Mouse (Mus musculus) brain, embryonic 18.5 days (tissue): ENCODE measurements at regions not wholly inside any gene's neighbourhood (a gene's known extent, or its start where the extent isn't known, plus 50 kb on each side); places are given as distances from the start of the nearest gene placed in this dataset.

Source experiments
- DNase-seq: peaks from one replicate; pipeline ENCODE4 v3.0.0-alpha.2; 2012; ENCODE audit warnings: low read depth, low spot score

DNA sequence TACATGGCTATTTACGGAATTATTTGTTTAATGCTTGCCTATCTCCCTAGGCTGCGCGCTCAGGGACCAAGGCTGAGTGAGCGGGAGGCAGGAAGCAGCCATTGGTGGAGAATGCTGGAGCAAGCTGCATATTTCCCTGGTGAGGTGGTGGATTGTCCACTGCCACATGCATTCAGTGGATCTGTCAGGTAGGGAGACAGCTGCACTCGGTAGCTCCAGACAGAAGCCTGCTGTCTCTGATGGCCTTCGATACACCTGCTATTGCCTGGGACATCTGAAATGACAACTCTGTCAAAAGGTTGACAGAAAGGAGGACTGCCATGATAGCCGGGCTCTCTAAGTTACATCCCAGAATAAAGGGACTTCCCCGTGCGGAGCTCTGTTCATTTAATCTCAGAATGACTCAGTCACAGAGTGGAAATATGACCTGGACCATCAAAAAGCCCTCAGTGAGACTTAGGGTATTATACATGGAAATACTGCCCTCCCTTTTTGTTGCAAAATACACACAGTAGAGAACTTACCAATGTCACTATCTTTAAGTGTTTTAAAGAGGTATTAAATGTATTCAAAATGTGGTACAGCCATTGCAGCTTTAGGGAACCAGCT lies 201.5 kb downstream of the Hhipl2 start:
- no peak for DNase-seq

DNA sequence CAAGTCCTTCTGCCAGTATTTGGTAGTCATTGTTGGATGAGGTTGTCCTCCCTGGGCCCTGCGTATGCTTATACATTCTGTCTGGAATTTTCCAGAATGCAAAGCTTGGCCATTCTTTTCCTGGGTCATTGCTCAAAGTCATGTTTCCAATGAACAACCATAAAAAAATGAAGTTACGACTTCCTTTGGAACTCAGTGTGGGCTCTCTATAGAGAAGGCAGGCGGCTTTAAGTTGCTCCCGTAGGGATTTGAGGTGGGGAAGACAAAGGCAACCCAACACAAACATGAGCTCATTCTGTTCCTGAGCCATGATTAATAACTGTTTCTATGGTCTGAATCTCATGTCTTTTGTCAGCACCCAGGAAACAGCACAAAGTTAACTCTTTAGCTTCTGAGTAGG lies 204.3 kb downstream of the Hhipl2 start:
- DNase-seq, result no peak

GRCm38 (mm10) chr1:183624266-183624665 lies 206.3 kb downstream of the Hhipl2 start:
- no peak for DNase-seq

GRCm38 (mm10) chr1:183633810-183634209 lies 215.8 kb downstream of the Hhipl2 start:
- DNase-seq, result no peak

- DNase-seq, result no peak
Observed at GRCm38 (mm10) chr1:183634836-183635235, 216.8 kb downstream of the Hhipl2 start.

GRCm38 (mm10) chr1:183637214-183637613 lies 219.2 kb downstream of the Hhipl2 start:
- no peak for DNase-seq

DNA sequence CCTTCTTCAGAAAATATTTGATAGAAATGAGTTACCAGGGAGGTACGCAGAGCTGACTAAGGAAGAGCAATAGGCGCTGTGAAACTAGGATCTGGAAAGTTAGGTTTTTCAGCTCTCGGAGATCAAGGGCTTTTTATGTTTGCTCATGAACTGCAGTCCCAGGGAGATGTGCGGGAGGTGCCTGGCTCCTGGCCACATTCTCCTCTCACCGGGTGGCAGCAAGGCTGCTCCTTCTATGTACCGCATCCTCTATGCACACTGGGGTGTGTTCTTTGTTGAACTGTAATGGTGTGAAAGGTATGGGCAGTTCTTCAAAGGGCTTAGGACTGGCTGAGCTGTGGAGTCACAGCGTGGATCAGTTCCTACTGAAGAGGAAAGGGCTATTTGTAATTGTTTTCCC lies 221.3 kb downstream of the Hhipl2 start:
- no peak for DNase-seq

DNA sequence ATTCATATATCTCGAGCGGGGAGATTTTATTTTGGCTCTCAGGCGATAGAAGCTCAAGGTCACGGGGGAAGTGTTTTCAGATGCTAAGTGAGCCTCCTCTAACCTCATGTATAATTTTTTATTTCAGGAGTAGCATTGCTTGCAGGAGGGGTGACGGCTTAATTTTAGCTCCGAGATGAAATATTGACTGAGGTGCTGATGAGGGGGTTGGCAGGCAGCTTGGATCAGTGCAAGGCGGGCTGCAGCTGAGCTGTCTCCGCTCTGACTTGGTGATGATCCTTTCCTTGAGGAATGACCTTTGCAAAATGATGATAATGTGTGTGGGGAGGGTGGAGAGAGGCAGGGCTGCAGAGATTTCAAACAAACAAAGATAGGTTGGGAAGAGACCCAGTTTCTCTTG lies 222.6 kb downstream of the Hhipl2 start:
- DNase-seq, result no peak

GRCm38 (mm10) chr1:183644001-183644400 lies 226.0 kb downstream of the Hhipl2 start:
- no peak for DNase-seq

- no peak for DNase-seq
Observed at GRCm38 (mm10) chr1:183653878-183654277, 235.9 kb downstream of the Hhipl2 start.

DNA sequence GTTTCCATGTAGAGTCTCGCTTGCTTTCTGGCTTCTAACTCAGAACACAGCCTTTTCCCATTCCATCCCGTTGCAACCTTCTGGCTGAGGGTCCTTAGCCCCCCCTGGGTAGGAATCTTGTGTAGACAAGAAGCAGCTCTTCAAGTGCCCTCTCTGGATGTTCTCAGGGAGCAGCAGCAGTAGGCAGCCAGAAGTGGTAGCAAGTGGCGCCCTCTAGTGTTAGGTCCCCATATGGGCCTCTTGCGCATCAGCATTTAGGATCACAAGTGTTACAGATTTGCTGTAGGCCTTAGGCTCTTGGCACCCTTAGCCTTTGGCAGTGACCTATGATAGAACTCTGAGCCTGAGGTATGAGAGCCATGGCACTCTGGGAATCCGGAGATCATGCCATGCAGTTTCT lies 239.0 kb downstream of the Hhipl2 start:
- no peak for DNase-seq

DNA sequence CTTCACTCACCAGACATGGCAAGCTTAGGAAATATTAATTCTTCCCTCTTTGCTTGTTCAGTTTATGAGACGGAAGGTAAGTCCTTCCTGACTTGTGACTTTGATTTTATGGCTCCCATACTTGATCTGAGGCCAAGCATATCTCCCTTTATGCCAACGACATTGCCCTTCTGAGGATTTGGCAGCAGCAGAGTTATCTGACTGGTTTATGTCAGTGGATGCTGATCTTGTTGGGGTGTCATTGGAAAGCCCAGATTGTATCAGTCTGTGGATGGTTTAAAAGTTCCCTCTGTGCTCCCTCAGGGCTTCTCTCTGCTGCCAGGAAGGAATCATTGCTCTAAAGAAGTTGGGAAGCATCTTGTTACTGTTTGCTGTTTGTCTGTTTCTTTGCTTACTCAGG lies 242.5 kb downstream of the Hhipl2 start:
- DNase-seq, result no peak

- DNase-seq, result no peak
Observed at GRCm38 (mm10) chr1:183662369-183663043, 244.5 kb downstream of the Hhipl2 start.

GRCm38 (mm10) chr1:183669271-183669670 lies 251.3 kb downstream of the Hhipl2 start:
- DNase-seq, result no peak

- DNase-seq, result no peak
Observed at GRCm38 (mm10) chr1:183669674-183670073, 251.7 kb downstream of the Hhipl2 start.

- no peak for DNase-seq
Observed at GRCm38 (mm10) chr1:183670542-183670941, 252.5 kb downstream of the Hhipl2 start.

GRCm38 (mm10) chr1:183671541-183671940 lies 253.5 kb downstream of the Hhipl2 start:
- DNase-seq, result no peak

GRCm38 (mm10) chr1:183672521-183672920 lies 254.5 kb downstream of the Hhipl2 start:
- DNase-seq, result no peak

DNA sequence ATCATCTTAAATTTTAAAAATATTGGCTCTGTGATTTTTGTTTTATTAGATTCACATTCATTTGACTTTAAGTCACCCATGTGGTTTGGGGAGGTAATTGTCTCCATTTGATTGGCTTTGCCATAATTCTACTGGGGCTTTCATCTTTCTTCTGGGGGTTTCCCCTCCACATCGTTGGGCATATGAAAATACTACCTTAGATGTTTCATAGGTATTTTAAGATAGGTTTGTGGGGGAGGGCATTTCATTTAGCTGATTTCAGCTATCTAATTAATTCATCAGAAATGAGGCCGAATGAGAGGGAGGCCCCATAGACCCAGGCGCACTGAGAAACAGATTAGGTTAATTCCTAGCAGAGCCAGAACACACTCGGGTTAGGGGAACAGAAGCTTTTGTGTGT lies 259.6 kb downstream of the Hhipl2 start:
- no peak for DNase-seq

- DNase-seq, result peak; percentile 26
Observed at GRCm38 (mm10) chr1:183679949-183680348, 261.9 kb downstream of the Hhipl2 start.

DNA sequence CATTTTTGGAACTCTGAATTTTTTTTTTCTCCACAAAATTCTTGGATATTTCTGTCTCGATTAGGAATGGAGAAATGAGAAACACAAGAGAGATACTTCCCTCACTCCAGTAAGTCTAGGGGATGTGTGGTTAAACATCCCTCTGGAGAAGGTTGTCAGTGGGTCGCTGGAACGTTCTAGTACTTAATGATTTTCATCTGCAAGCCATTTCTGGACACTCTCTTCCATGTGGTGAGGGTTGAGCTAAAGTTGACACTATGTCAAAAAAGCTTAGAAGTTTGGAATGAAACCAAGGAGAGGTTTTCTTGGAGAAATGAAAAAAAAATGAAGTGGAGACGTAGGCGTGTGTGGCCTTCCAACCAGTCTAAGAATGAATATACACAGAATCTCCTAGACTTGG lies 268.0 kb downstream of the Hhipl2 start:
- no peak for DNase-seq

- DNase-seq, result no peak
Observed at GRCm38 (mm10) chr1:183692756-183693155, 274.7 kb downstream of the Hhipl2 start.

GRCm38 (mm10) chr1:183699284-183699683 lies 281.3 kb downstream of the Hhipl2 start:
- DNase-seq, result no peak

DNA sequence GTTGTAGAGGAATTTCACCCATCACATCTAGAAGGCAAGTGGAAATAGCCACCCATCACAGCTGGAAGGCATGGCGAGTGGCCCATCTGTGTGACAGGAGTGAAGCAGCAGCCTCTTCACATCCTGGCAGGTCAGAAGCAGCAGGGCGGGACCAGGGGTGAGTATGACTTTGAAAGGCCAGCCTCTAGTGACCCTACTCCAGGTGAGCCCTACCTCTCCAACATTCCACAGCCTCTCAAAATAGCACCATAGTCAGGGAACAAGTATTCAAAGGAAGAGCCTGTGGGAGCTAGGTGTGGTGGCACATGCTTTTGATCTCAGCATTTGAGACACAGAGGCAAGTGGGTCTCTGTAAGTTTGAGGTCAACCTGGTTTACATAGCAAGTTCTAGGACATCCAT lies 284.9 kb downstream of the Hhipl2 start:
- no peak for DNase-seq
